Mouse (Mus musculus): ENCODE measurements at regions not wholly inside any gene's neighbourhood (a gene's known extent, or its start where the extent isn't known, plus 50 kb on each side); places are given as distances from the start of the nearest gene placed in this dataset.
A peak's percentile ranks its signal among the peaks of the same experiment; 100 is the strongest.

- DNase-seq (ENCODE audit: low spot score in 2 of 2), result peak; percentile 19 to 22
These were observed 1319.3 kb upstream of the Gm7489 start for GRCm38 (mm10) chr15:52565449-52565851.

GRCm38 (mm10) chr15:52570256-52570655, 1314.5 kb upstream of the Gm7489 start:
- DNase-seq (ENCODE audit: low spot score in 2 of 2), result no peak

GRCm38 (mm10) chr15:52577614-52578013, 1307.1 kb upstream of the Gm7489 start:
- no peak for DNase-seq (ENCODE audit: low spot score in 2 of 2)

GRCm38 (mm10) chr15:52589391-52589790, 1295.3 kb upstream of the Gm7489 start:
- no peak for DNase-seq (ENCODE audit: low spot score in 2 of 2)

- DNase-seq (ENCODE audit: low spot score in 2 of 2), result no peak
These were observed 1285.2 kb upstream of the Gm7489 start for GRCm38 (mm10) chr15:52599511-52599910.

- DNase-seq (ENCODE audit: low spot score in 2 of 2), result no peak
These were observed 1284.7 kb upstream of the Gm7489 start for GRCm38 (mm10) chr15:52599957-52600356.

GRCm38 (mm10) chr15:52639790-52640189, 1244.9 kb upstream of the Gm7489 start:
- no peak for DNase-seq (ENCODE audit: low spot score in 2 of 2)

GRCm38 (mm10) chr15:52645961-52646360, 1238.7 kb upstream of the Gm7489 start:
- DNase-seq (ENCODE audit: low spot score in 2 of 2), result no peak

GRCm38 (mm10) chr15:52657916-52658315, 1226.8 kb upstream of the Gm7489 start:
- no peak for DNase-seq (ENCODE audit: low spot score in 2 of 2)
